Mouse (Mus musculus) megakaryocyte, embryonic 14.5 days (primary cell): Measurements from ENCODE around the gene Qprt. TPM values are rescaled to one million over a fixed set of nuclear protein-coding genes. Genes with fewer than 3 reads are reported as not detected.
A peak's percentile ranks its signal among the peaks of the same experiment; 100 is the strongest.
"Not testable (repeated sequence)": the region's sequence is repeated elsewhere in the genome, so short reads cannot be mapped to it uniquely, and the experiment has no call there.

Experiments used
- H3K27me3 ChIP-seq: replicated peaks from 2 replicates; pipeline ENCODE3; 2012; ENCODE audit warnings: inconsistent platforms
- H3K36me3 ChIP-seq: replicated peaks from 2 replicates; pipeline ENCODE3; 2012; ENCODE audit warnings: low read length, inconsistent platforms, mixed read lengths
- H3K4me1 ChIP-seq: 2 replicates; pipeline ENCODE4 v1.6.1; 2012; ENCODE audit warnings: inconsistent platforms
- H3K4me3 ChIP-seq: replicated peaks from 2 replicates; pipeline ENCODE3; 2012; ENCODE audit warnings: moderate library complexity, mild to moderate bottlenecking, inconsistent platforms
- H3K9me3 ChIP-seq: 2 replicates; pipeline ENCODE4 v1.6.1; 2012; ENCODE audit warnings: inconsistent platforms
- FLI1 ChIP-seq: IDR thresholded peaks from 2 replicates; pipeline ENCODE4 v1.6.1; 2012; ENCODE audit warnings: low read length, inconsistent platforms, mixed read lengths
- GATA1 ChIP-seq: IDR thresholded peaks from 3 replicates; pipeline ENCODE4 v1.6.1; 2012; ENCODE audit warnings: mixed read lengths, low read length, inconsistent platforms, borderline replicate concordance
- polyA plus RNA-seq: library from polyadenylated mRNA; stranded (reverse); fragments of >175 nt; gene quantifications from 2 replicates; pipeline ENCODE4 v1.2.3, GENCODE M21; 2012; ENCODE audit warnings: low replicate concordance; ENCODE audit not compliant: insufficient read depth

The Qprt gene
- polyA plus RNA-seq, 1 experiment = not detected

- Histone ChIP-seq H3K9me3 (peaks cover 8% of the 10 kb centered on the region; the same call in 1 of the 2 replicates), H3K4me3 (no peak overlapping the region), H3K27me3 (peaks cover 2% of the 10 kb centered on the region), H3K4me1 (peaks cover 54% of the 10 kb centered on the region), H3K36me3 (peaks cover 19% of the 10 kb centered on the region)
- TF ChIP-seq GATA1 = no peak
Observed at GRCm38 (mm10) chr7:127099528-127099927, 22.5 kb downstream of the Qprt start.

- Histone ChIP-seq H3K4me1 (peaks cover 54% of the 10 kb centered on the region), H3K27me3 (peaks cover 2% of the 10 kb centered on the region), H3K9me3 (peaks cover 8% of the 10 kb centered on the region; the same call in 1 of the 2 replicates), H3K4me3 (no peak overlapping the region), H3K36me3 (peaks cover 25% of the 10 kb centered on the region)
- TF ChIP-seq FLI1 (no peak), GATA1 (no peak)
Observed at GRCm38 (mm10) chr7:127098950-127099349, 23.1 kb downstream of the Qprt start.

DNA sequence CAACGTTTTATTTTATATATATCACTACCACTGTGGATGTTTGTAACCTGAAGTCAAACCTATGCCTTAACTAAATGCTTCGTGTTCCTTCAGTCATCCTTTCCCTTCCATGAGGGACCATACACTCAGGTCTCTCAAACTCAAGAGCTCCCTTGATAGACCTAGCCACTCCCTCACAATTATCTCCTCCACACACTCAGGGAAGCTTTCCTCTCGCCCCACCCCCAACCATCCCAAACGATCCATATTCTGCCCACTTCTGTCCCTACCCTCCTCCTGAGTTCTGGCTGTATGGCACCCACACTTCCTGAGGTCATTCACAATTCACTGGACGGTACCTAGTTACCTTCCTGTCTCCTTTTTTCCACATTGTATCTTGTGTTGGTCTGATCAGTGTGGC, 23.5 kb downstream of the Qprt start:
- Histone ChIP-seq H3K27me3 (peaks cover 2% of the 10 kb centered on the region), H3K36me3 (peaks cover 29% of the 10 kb centered on the region), H3K4me1 (peaks cover 55% of the 10 kb centered on the region), H3K4me3 (no peak overlapping the region), H3K9me3 (peaks cover 8% of the 10 kb centered on the region; the same call in 1 of the 2 replicates)
- no peak for TF ChIP-seq GATA1
- TF ChIP-seq FLI1 = no peak

DNA sequence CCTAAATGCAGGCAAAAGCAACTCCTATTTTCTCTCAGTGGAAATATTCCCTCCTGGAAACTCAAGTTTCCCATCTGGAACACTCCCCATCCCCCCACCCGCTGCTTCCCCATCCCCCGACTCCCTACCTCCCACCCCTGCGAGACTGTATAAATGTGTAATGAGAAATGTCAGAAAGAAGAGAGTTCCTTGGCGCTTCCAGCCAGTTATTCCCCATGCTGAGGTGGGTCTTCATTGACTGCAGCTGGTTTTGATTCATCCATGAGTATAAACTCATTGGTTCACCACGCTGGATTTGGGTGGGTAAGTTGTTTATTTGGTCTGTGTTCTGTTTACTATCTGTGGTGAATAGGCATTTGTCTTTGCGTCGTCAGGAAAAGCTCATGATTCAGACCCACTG, 25.6 kb downstream of the Qprt start:
- Histone ChIP-seq H3K36me3 (peaks cover 46% of the 10 kb centered on the region), H3K9me3 (peaks cover 8% of the 10 kb centered on the region; the same call in 1 of the 2 replicates), H3K4me1 (peaks cover 65% of the 10 kb centered on the region), H3K27me3 (peaks cover 2% of the 10 kb centered on the region), H3K4me3 (no peak overlapping the region)
- TF ChIP-seq FLI1 (no peak), GATA1 (no peak)

DNA sequence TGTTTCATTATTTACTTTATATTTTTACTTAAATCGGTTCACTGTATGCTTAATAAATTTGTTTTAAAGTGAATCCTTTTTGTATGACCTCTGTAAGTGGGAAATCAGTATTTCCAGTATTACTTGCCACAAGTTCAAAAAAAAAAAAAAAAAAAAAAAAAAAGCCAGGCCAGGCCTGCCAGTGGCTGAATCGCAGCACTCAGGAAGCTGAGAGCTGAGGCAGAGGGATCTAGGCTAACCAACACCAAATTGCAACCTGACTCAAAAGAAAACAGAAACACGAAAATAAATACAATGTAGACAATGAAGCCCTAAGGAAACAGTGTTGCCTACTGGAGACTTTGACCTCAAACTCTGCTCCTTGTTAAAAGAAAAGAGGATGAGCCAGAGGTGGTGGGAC, 28.1 kb downstream of the Qprt start:
- Histone ChIP-seq H3K9me3 (peaks cover 7% of the 10 kb centered on the region; the same call in 1 of the 2 replicates), H3K36me3 (peaks cover 46% of the 10 kb centered on the region), H3K27me3 (no peaks in the 10 kb centered on the region), H3K4me3 (no peak overlapping the region), H3K4me1 (peaks cover 64% of the 10 kb centered on the region)
- no peak for TF ChIP-seq FLI1
- no peak for TF ChIP-seq GATA1

DNA sequence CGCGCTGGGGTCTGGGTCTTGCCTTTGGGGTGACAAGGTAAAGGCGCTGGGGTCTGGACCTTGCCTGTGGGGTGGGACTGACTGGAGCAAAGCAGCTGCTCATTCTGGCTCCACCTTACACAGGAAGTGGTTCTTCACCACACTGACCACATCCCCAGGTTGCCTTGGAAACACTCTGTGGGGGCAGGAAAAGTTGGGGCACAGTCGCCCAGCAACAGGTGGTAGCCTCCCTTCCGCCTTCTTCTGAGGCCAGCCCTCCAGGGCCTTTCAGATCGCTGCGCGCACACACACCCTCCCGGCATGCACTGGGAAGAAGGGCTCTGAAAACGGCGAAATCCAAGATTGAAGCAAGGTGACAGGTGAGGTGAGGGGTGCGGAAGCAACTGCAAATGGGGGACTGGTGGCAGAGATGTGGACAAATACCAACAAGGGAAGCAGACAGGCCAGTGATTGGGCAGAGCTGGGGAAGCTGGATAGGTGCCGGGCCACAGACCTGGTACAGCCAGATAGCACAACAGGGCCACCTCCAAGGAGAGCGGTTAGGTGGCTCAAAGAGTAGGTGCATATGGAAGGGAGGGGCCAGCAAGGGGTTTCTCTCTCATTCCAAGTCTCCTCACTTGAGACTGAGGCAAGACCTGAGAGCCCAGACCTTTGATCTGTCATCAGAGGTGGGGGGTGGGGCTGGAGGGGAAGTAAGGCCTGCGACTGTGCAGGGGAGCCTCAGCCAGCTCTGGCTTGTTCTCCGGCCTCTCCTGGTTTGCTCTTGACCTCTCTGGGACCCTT, 30.7 kb downstream of the Qprt start, which contains the start of gene AI467606:
AI467606 (plus strand) TSS at position 246 of the 783 bp plus-strand sequence.
- TF ChIP-seq GATA1 (no peak), FLI1 (peak; percentile 97)
- Histone ChIP-seq H3K36me3 (peaks cover 43% of the 10 kb centered on the region), H3K27me3 (no peaks in the 10 kb centered on the region), H3K4me1 (peaks cover 61% of the 10 kb centered on the region), H3K4me3 (peak within 1 kb of the TSS; percentile 95), H3K9me3 (0 out of 2 replicates have a peak, but pooled peaks cover 2% of the 10 kb centered on the region)

DNA sequence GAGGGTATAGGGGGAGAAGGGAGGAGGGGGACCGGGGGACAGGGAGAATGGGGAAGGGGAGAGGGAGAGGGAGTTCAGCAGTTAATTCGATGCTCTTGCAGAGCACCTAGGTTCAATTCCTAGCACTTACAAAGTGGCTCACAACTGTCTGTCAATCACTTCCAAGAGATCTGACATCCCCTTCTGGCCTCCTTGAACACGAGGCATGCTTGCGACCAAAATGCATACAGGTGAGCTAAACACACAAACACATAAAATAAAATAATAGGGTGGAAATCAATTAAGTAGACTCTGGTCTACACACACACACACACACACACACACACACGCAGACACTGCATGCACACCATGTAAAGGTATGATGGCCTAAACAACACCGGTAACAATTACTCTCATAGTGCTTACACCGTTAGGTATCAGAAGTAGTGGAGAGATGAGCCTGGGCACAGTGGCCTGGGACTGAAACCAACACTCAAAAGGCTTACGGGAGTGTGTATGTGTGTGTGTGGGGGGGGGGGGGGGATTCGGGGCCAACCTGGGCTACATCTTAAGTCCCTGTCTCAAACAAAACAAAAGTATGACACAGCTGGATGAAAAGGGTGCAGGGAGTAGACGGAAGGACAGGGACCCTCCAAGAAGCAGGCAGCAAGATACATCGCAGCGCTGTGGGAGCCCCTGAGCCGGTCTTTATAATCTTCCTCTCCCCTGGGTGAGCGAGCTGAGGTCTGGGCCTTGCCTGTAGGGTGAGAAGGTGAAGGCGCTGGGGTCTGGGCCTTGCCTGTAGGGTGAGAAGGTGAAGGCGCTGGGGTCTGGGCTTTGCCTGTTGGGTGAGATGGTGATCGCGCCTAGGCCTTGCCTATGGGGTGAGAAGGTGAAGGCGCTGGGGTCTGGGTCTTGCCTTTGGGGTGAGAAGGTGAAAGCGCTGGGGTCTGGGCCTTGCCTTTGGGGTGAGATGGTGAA, 31.6 kb downstream of the Qprt start:
- peaks cover 61% of the 10 kb centered on the region for H3K4me1 ChIP-seq
- H3K27me3 ChIP-seq = no peaks in the 10 kb centered on the region
- H3K4me3 ChIP-seq = peak overlapping the region; percentile 95
- H3K9me3 ChIP-seq = no peaks in the 10 kb centered on the region
- TF ChIP-seq FLI1 (no peak), GATA1 (no peak)
- H3K36me3 ChIP-seq = peaks cover 35% of the 10 kb centered on the region

- H3K4me1 ChIP-seq = peaks cover 62% of the 10 kb centered on the region
- H3K27me3 ChIP-seq = no peaks in the 10 kb centered on the region
- TF ChIP-seq FLI1 (no peak), GATA1 (no peak)
- H3K4me3 ChIP-seq = peak overlapping the region; percentile 89
- H3K36me3 ChIP-seq = peaks cover 23% of the 10 kb centered on the region
- no peaks in the 10 kb centered on the region for H3K9me3 ChIP-seq
Observed at GRCm38 (mm10) chr7:127088901-127089845, 32.9 kb downstream of the Qprt start.

- H3K9me3 ChIP-seq = no peaks in the 10 kb centered on the region
- peaks cover 12% of the 10 kb centered on the region for H3K36me3 ChIP-seq
- peaks cover 57% of the 10 kb centered on the region for H3K4me1 ChIP-seq
- no peaks in the 10 kb centered on the region for H3K27me3 ChIP-seq
- H3K4me3 ChIP-seq = no peak overlapping the region
- TF ChIP-seq GATA1 = no peak
- no peak for TF ChIP-seq FLI1
Observed at GRCm38 (mm10) chr7:127088083-127088482, 33.9 kb downstream of the Qprt start.

DNA sequence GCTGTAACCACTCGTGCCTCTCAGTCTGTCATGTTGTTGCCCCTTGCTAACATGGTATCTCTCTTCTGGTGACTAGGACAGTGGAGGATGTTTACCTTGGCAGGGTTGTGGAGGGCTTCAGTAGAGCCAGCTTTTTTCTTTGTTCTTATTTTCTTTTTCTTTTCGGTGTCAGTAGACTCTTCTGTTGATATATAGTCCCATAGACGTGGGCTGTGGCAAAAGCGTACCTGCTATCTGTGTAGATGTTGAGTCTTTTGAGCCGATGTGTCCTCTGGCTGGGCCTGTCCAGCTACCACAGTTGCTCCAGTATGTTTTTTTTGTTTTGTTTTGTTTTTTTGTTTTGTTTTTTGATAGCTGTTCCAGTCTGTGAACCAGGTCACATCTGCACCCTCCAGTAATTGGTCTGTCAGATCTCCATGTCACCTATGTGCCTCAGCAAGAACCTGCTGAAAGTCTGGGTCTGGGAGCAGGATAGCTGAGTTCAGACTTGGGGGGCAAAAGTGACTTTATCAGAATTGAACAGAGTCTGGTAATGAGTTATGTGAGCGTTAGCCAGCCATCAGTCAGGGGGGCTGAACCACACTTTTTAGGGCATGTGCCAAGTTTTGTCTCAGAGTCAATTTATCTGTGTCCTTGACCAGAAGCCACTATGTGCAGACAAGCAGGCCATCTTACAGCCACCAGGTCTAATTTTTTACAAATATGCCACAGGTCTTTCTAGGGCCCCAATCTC, 34.6 kb downstream of the Qprt start, which contains the start of gene Zg16:
Zg16 (minus strand) TSS at position 51 of the 733 bp plus-strand sequence.
- not testable (repeated sequence) for H3K9me3 ChIP-seq, H3K36me3 ChIP-seq, H3K27me3 ChIP-seq, H3K4me3 ChIP-seq
- H3K4me1 ChIP-seq = peaks cover 57% of the 10 kb centered on the region

DNA sequence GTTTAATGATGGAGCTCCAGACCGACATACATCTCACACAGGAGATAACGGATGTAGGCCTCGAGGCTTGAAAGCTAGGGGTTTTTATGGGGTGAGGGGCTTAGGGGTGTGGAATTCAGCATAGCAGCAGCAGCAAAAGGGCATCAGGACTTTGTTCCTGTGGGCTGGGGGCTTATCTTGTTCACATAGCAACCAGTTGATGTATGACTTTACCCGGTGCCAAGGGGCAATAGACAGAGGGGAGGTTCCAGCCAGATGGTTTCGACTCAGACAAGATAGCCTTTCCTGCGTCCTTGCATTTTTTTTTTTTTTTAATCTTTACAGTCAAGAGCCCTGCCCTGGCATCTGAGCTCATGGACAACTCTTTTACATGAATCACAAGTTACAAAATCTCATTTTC, 36.3 kb downstream of the Qprt start:
- not testable (repeated sequence) for H3K4me3 ChIP-seq, H3K9me3 ChIP-seq, H3K27me3 ChIP-seq, H3K36me3 ChIP-seq
- peaks cover 57% of the 10 kb centered on the region for H3K4me1 ChIP-seq
